Mouse (Mus musculus) urinary bladder, postnatal 10 days (tissue): Measurements from ENCODE around the gene Adat1.
A peak's percentile ranks its signal among the peaks of the same experiment; 100 is the strongest.

Source experiments
- DNase-seq: peaks from one replicate; pipeline ENCODE4 v3.0.0; 2022; ENCODE audit warnings: low spot score

The Adat1 gene

DNA sequence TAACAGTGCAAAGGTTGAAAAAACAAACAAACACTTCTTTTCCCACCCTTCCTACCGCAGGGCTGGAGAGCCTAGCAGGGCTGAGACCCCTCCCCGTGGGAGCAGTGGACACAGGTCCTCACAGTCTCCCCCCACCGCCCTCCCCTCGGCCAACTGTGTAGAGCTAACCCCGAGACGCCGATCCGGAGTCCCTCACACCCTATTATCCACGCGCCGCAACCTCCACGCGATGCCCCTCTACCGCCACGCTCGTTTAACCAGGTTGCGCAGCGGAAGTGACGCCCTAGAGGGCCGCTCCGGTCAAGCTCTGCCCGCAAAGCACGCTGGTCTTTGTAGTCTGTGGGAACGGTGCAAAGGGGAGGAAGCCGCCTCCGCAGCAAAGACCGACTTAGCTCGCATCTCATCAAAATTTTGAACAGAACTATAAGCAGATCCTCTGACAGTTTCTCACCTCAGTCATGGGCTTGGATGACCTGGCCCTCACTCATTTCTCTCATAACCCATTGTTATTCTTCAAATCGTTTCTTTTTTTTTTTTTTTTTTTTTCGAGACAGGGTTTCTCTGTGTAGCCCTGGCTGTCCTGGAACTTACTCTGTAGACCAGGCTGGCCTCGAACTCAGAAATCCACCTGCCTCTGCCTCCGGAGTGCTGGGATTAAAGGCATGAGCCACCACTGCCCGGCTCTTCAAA lies at the start of gene Adat1:
Adat1 (minus strand) TSS at position 290 of the 690 bp plus-strand sequence.
- peak; percentile 47 for DNase-seq

DNA sequence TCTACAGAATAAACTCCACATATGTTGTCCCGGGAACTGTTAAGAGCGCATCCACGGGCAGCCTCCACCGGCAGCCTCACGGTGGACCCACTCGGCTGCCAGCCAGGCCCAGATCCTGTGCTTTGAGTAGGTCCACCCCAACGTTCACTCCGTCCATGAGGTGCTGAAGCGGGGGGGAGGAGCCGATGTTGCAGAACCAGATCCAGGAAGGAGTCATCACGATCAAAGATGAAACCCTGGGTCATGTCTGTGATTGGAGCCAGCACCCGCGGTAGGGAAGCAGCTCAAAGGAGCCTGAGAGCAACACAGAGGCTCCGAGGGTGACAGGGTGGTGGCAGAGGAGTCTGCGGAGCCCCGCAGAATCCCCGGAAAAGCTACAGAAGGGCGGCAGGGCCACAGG lies 45.4 kb upstream of the Adat1 start:
- DNase-seq: no peak

DNA sequence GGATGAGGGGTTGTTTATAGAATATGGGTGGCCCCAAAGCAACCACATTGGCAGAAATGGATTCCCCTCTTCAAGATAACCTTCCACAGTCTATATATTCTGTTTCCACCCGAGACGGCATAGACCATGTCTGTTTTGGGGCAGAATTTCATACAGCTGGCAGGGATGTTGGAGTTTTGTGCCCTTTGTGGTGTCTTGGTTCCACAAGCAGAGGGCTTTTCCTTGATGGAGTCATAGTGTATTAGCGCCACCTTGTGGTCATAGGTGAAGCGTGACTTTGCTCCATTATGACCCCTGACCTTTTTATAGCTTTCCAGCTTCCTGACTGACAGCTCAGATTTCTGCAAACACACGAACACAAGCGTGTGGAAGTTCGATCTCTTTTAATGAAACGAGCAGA lies 42.5 kb upstream of the Adat1 start:
- no peak for DNase-seq

DNA sequence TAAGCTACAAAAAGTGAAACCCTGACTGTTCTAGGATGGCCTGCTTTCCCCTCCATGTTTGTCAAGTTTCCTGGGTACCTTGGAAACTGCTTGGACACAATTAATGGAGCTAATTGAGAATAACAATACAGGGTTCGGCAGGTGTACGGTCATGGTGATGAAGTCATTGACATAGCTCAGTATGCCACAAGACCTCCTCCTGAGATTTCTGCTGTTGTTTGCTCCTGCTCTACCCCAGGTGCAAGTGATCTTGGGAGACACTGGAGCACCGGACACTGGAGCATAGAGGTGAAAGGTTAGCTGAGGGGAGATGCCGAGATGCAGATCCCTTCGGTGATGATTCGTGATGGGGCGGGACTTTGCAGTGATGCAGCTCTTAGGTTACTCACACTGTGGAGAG lies 41.0 kb upstream of the Adat1 start:
- no peak for DNase-seq

DNA sequence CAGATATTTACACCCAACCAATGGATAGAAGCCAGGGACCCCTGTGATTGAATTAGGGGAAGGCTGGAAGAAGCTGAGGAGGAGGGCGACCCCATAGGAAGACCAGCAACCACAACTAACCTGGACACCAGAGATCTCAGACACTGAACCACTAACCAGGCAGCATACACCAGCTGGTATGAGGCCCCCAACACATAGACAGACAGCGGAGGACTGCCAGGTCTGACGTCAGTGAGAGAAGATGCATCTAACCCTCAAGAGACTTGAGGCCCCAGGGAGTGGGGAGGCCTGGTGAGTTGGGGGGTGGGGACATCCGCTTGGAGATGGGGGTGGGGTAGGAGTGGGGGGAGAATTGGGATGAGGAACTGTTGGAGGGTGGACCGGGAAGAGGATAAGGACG lies 38.6 kb upstream of the Adat1 start:
- DNase-seq: no peak

DNA sequence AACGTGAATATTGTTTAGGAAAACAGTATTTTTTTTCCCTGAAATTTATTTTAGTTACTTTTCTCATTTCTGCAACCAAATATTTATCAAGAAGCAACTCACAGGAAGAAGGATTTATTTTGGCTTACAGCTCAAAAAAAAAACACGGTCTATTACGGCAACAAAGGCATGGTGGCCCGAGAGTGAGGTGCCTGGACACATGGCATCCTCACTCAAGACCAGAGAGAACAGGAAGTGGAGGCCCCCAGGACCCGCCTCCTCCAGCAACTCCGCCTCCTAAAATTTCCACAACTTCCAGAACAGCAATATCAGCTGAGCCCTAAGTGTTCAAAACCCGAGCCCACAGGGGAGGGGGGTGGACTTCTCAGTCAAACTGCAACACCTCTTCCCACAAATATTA lies 37.4 kb upstream of the Adat1 start:
- no peak for DNase-seq

DNA sequence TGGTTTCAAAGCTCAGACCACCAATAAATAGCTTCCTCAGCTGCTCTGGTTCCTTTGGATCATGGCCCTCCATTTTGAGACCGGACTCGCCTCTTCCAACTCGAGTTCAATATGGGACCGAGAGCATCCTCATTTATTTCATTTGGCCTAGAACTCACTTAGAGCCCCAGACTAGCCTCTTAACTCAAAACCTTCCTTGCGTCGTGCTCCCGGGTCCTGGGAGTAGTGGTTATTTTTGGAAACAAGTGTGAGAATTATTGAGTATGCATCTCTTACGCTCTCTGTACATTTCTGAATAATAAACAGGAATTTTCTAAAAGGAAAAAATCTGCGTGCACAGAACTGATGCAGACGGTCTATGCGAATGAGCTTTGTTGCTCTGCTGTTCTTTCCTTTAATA lies 22.8 kb upstream of the Adat1 start, which contains the start of gene Gm6793:
Gm6793 (minus strand) TSS at position 101 of the 400 bp plus-strand sequence.
- DNase-seq: no peak

DNA sequence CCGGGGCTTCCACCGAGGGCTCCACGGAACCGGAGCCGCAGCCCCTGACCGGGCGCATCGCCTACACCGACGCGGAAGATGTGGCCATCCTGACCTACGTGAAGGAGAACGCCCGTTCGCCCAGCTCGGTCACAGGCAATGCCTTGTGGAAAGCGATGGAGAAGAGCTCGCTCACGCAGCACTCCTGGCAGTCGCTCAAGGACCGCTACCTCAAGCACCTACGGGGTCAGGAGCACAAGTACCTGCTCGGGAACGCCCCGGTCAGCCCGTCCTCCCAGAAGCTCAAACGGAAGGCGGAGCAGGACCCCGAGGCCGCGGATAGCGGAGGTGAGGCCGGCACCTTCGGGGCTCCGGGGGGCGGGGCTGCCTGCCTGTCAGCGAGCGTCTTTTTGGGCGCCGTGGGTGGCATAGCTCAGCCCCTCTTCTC lies 19.7 kb upstream of the Adat1 start:
- DNase-seq: no peak

DNA sequence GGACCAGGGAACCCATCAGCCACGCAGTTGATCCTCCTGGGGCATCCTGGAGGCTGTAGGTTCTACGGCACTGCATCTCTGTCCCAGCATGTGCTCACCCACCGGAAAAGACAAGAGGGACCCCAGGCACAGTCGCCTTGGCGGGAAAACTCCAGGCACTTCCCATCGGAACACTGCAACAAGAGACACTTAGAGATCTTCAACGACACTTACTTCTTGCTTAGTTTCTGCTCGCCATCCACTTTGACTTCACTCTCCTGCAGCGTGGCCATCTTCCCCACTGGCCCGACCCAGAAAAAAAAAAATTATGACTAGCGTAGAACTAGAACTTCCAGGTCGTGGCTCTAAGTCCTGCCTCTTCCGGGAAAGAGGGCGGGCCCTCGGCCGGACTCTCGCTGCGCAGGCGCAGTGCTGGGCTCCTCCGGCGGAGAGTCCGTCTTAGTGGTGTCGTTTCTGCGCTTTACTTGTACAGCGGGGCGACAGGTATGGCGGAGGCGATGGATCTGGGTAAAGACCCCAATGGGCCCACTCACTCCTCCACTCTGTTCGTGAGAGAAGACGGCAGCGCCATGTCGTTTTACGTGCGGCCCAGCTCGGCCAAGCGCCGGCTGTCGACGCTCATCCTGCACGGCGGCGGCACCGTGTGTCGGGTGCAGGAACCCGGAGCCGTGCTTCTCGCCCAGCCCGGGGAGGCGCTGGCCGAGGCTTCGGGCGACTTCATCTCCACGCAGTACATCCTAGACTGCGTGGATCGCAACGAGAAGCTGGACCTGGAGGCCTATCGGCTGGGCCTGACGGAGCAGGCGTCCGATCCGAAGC lies 19.1 kb upstream of the Adat1 start, which contains the start of the genes Kars and Terf2ip:
Kars (minus strand) TSS at position 327 of the 819 bp plus-strand sequence.
Terf2ip (plus strand) TSS at position 402 of the 819 bp plus-strand sequence.
- DNase-seq: peak; percentile 64

DNA sequence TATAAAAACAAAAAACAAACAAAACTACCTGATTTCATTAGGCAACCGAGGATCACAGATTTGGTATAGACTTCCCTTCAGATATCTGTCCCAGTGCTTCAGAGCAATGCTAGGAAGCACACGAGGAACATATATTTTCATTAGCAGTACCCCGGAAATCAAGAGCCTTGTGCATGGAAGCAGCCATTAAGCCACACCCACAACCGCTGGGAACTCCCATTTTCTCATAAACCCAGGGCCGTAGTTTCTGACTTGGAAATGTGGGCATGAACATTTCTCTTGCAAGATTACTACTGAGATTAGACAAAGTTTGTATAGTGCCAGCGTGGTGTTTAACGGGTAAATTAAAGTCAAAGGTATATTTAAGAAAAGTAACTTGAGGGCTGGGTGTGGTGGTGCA lies 17.5 kb upstream of the Adat1 start:
- no peak for DNase-seq

DNA sequence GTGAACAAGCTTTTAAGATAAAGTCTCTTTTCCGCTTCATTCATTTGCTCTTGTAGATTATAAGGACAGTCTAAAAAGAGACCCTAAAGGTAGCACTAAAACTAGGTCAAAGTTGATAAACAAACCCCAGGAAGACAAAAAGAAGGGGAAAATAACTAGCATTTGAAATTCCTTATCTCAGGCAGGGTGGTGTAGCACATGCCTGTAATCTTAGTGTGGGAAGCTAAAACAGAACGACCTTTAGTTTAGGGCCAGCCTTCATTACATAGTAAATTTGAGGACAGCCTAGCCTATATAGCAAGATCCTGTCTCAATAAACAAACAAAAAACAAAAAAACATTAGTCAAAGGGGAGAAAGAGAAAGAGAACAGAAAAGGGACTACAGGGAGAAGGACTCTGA lies 15.6 kb upstream of the Adat1 start:
- no peak for DNase-seq

DNA sequence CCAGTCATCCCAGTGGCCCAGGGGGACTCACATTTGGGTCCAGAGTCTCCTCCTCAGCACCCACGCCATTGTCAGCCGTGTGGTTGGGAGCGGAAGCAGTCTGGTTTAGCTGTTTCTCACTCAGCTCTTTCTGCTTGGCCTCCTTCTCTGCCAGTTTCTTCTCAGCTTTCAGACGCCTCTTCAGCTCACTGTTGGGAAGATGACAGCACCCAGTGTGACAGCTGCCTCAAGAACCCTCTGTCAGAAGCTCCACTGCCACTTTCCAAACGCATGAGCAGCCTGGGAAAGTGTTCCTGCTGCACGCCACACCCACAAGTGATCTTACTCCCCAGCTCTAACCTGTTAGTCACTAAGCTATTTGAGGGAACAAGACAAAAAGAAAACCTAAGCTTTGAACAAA lies 13.5 kb upstream of the Adat1 start:
- no peak for DNase-seq

DNA sequence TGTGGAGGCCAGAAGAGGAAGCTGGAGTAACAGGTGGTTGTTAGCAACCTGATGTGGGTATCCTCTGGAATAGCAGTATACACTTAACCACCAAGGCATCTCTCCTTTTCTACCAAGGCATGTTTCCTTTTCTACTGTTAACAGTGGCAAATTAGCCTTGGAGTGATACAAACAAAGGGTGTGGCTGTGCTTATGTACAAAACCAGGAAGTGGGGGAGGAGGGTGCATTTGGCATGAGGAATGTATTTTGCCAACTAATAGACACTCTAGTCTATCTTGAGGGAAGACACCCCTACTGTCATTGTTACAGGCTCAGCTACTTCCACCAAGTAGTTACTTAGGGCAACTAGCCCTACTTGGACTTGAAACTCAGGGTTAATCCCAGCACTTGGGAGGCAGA lies 12.7 kb upstream of the Adat1 start:
- DNase-seq: no peak

DNA sequence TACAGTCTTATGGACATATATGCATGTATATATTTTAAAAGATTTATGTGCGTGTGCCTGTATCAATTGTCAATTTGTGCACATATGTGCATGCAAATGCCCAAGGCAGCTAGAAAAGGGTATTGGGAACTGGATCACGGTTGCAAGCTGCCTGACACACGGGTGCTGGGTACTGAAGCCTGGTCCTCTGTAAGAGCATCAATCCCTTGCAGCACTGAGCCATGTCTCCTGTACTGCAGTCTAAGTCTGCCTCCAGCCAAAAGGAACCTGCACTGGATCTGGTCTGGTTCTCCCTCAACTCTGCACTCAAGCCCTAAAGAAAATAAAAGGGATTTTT lies 569 bp upstream of the Adat1 start:
- no peak for DNase-seq

DNA sequence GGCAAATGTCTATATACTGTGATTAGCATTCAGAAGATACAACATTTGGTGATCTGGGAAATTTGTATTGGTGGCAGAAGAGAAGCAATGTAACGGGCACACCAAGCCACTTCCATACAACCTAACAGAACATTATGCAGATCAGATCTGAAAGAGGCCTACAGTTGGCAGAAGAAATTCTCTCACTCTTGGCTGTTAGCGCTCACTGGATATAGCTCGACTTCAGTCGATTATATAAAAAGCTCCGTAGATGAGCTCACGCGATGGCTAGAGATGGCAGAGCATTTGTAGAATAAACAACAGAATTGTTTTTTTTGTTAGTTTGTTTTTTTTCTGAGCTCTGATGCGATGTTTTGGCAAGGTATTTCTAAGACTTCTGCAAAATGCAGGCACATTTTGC lies 824 bp downstream of the Adat1 start:
- no peak for DNase-seq

DNA sequence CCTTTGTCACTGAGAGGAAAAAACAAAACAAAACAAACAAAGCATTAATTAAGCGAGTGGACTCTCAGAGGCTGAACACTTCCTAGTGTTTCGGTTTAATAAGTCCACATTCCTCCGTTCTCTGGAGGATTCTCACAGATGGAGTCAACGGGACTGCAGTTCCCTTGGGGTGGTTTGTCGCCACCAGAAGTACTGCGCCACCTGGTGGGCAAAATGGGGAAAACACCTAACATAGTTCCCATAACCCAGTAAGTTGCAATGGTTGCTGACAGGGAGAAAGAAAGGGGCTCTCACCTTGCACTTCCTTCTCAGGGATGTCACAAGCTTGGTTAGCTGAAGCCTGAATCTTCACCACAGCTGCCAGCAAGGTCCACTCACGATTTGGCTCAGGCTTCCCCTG lies 2.2 kb downstream of the Adat1 start:
- DNase-seq: peak; percentile 51

DNA sequence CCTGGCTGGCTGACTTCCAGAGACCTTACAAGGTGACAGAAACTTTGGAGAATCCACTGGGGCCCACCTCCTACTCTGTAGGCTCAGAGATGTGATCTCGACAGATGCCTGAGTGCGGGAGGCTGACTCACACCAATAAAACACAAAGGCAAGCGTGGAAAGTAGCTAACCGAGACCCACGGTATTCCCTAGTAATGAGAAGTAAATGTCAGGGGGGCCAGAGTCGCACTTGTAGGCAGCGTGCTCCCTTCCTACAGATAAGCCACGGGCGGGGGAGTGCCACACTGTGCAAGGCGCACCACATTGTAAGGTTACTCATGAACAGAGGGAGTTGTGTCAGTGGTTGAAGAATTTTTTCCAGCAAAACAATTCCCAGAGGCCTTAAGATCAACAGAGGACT lies 7.6 kb downstream of the Adat1 start:
- DNase-seq: no peak

DNA sequence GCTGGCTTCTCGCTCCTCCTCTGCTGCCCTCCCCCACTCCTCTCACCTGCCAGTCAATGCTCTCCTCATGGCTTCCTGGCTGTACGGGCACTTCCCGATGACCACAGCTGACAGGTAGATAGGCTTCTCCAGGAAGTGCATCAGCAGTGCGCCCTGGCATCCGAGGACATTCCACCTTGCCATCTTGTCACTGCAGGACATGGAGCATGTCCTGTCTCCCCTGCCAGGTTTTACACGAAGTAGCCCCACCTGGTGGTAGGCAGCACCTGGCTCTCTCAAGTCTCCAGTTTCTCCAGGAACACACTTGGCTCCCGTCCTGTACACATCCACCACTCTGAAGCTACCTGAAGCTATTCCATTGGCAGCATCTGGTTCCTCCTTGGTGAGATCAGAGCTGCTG lies 10.0 kb downstream of the Adat1 start:
- no peak for DNase-seq

DNA sequence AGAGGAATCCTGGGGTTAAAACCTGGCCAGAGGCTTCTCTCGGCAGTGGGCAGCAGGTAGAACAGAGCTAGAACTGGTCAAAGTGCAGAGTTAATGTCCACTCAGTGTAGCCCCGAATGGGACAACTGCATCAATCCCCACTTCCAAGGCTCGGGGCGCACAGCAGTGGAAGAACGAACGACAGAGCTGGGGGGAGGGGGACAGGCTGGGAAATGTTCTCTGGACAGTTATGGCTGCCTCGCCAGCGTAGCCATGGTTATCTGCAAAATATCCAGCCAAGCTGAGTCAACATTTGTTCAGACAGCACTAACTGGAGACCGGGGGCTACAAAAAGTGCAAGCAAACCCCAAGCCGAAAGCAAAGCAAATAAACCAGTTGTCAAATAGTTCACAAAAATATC lies 14.0 kb downstream of the Adat1 start:
- no peak for DNase-seq

DNA sequence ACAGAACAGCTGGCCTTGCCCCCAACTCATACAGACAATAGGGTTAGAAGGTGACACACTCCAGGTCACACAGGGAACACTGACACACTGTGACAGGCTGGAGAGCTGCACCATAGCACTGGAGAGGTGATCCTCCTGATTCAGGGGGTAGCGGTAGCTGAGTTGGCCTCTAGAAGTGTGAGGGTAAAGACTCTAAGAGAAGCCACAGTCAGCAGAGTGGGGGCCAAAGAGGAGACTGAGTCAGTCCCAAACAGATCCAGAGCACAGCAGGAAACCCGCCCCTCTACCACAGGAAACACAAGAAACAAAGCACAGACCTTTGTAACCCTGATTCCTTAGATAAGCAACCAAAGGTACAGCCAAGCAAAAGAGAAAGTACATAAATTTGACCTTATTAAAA lies 15.8 kb downstream of the Adat1 start:
- DNase-seq: no peak

DNA sequence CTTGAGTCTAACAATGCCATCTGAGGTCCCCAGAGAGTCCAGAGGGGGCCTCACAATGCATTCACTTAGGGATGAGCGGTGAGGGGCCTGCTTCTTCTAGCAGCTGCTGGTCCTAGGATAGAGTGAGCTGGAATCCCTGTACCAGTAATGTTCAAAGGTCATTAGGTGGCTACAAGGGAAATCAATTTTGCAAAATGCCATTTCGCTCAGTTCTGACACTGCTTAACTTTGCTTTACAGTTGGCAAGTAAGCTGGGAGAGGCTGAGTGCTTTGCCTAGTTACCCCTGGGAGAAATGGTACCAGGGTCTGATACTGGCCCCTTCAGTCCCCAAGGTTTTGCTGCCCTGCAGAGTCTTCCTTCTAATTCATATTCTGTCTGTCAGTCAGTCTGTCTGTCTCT lies 16.4 kb downstream of the Adat1 start:
- no peak for DNase-seq

DNA sequence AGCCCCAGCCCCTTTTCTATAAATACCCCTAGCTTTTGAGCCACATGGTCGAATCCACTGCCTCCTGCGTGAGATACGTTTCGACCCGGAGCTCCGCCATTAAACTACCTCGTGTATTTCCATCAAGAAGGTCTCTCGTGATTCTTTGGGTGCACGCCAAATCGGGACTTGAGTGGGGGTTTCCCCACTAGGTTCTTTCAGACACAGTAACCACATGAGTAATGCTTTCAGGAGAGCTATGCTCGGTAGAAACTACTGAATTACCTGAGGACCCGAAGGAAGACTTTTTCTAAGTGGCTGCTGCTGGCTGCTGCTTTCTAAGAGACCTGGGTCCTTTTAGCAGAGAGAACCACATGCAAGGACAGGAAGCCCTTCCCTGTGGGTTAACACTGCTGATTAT lies 18.0 kb downstream of the Adat1 start:
- DNase-seq: no peak

DNA sequence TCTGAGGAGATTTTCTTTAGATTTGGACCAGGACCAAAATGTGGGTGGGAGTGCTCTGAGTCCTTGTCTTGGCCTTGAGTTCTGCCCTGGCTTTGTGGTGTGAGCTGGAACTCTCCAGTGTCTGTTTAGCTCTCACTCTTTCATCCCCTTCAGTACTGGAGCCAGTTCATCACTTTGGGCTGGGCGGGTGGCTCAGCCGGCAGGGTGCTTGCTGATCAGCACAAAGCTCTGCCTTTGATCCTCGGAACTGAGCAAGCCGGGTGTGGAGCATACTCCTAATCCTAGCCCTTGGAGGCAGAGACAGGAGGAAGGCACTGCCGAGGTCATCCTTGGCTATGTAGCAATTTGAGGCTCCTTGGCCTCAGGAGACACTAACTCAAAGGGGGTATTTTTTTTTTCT lies 23.1 kb downstream of the Adat1 start:
- DNase-seq: no peak

DNA sequence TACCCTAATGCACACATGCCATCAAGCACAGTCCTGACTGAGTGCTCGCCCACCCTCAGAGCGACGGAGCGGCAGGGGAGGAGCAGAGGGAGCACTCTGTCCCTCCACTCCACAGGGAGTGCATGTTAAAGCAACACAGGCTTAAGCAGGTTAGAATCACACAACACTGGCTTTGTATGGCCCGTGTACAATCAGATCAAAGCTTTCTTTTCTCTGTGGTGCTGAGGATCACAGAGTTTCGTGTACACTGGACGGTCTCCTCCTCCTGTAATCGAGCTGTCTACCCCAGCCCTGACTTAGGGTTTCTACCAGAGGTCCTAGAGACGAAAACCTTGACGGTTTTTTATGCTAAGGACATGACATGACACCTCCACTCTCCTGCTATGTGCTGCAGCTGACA lies 23.6 kb downstream of the Adat1 start:
- no peak for DNase-seq
